In the genomic region with DNA sequence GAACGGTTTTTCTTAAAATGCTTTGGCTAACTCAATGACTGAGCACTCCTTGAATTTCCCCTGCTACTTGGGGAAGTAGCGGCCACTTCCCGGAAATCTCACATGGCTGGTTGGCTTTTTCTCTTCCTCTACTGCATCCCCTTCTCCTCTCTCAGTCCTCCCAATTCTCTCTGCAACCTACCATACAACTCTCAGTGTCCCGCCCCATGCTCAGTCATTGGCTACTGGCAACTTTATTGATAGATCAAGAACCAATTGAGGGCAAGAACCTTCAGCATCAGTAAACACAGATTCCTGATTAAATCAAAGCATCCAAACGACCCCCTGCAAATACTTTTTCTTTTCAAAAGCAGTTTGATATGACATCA, we compare ENCODE assay signal across 8 mouse cellular contexts. TPM values are rescaled to one million over a fixed set of nuclear protein-coding genes. Genes with fewer than 3 reads are reported as not detected.
DNase-seq lines count a peak whose midpoint lies in the region; ATAC-seq and TF ChIP-seq lines count a peak whose summit lies in the region.

No protein-coding gene starts in this region.

- no peaks in the 10 kb centered on the region for H3K27me3 ChIP-seq in embryonic facial prominence, embryonic 14.5 days (replicated peaks; ENCODE audit: control insufficient read depth, insufficient read depth, low read length)
- no peaks in the 10 kb centered on the region for H3K27me3 ChIP-seq in intestine, embryonic 15.5 days (replicated peaks)
- no peaks in the 10 kb centered on the region for H3K27me3 ChIP-seq in liver, embryonic 14.5 days (ENCODE audit: control insufficient read depth, insufficient read depth, low read length)
- no peaks in the 10 kb centered on the region for H3K27me3 ChIP-seq in stomach, embryonic 16.5 days (ENCODE audit: control insufficient read depth, insufficient read depth, low read length)

- DNase-seq in gastrocnemius, adult 2 months: no peak
- DNase-seq in gastrocnemius, postnatal 14 days: no peak
- DNase-seq in ES-E14 (ENCODE audit: low read depth, low spot score): no peak
- DNase-seq in embryonic facial prominence, embryonic 14.5 days (ENCODE audit: low spot score): peak; percentile 89
- no peak for DNase-seq in liver, embryonic 14.5 days (ENCODE audit: low read depth in 3 of 3, low spot score in 3 of 3)

- H3K27ac ChIP-seq in gastrocnemius, adult 2 months: no peak overlapping the region
- H3K27ac ChIP-seq in ES-E14 (ENCODE audit: insufficient read depth, low read depth, low read length, poor library complexity, severe bottlenecking): no peak overlapping the region; the same call in 1 of the 2 replicates
- H3K27ac ChIP-seq in embryonic facial prominence, embryonic 14.5 days (replicated peaks; ENCODE audit: low read depth, low read length): no peak overlapping the region
- H3K27ac ChIP-seq in intestine, embryonic 15.5 days: no peak overlapping the region
- H3K27ac ChIP-seq in liver, embryonic 14.5 days: no peak overlapping the region
- H3K27ac ChIP-seq in stomach, embryonic 16.5 days (ENCODE audit: low read length): no peak overlapping the region

- WGBS in embryonic facial prominence, embryonic 14.5 days: 3% methylated on average over 5 of the region's 5 CpGs
- 18% methylated on average over 5 of the region's 5 CpGs for WGBS in intestine, embryonic 15.5 days
- 5% methylated on average over 5 of the region's 5 CpGs for WGBS in liver, embryonic 14.5 days (ENCODE audit: insufficient replicate concordance)
- 14% methylated on average over 5 of the region's 5 CpGs for WGBS in stomach, embryonic 16.5 days

- H3K4me2 ChIP-seq in embryonic facial prominence, embryonic 14.5 days (ENCODE audit: low read depth, low read length): peak overlapping the region; percentile 53
- peak overlapping the region; percentile 54 for H3K4me2 ChIP-seq in intestine, embryonic 15.5 days (replicated peaks)
- peak overlapping the region; percentile 53 for H3K4me2 ChIP-seq in liver, embryonic 14.5 days (ENCODE audit: low read depth)
- H3K4me2 ChIP-seq in stomach, embryonic 16.5 days (ENCODE audit: low read depth, low read length): peak overlapping the region; percentile 43

- H3K4me1 ChIP-seq in ES-E14 (ENCODE audit: control insufficient read depth in 2 of 2, insufficient read depth in 2 of 2, low read length in 2 of 2, poor library complexity in 1 of 2): peaks cover 7 to 10% of the 10 kb centered on the region in 2 experiments; a peak in 3 of 4 replicates
- H3K4me1 ChIP-seq in embryonic facial prominence, embryonic 14.5 days (ENCODE audit: control insufficient read depth, insufficient read depth, low read length): peaks cover 13% of the 10 kb centered on the region
- H3K4me1 ChIP-seq in intestine, embryonic 15.5 days (replicated peaks): peaks cover 10% of the 10 kb centered on the region
- H3K4me1 ChIP-seq in liver, embryonic 14.5 days (replicated peaks; ENCODE audit: control insufficient read depth in 2 of 2, insufficient read depth in 2 of 2, low read length in 1 of 2): peaks cover 8 to 21% of the 10 kb centered on the region in 2 experiments; a peak in 3 of 4 replicates
- H3K4me1 ChIP-seq in stomach, embryonic 16.5 days (ENCODE audit: control insufficient read depth, insufficient read depth, low read length): peaks cover 18% of the 10 kb centered on the region

- no peak for TF ChIP-seq EP300 in liver, embryonic 14.5 days (IDR thresholded peaks at IDR 0.05; ENCODE audit: low read depth)

- no peak for TF ChIP-seq CTCF in gastrocnemius, adult 2 months (IDR thresholded peaks at IDR 0.05)
- no peak for TF ChIP-seq CTCF in liver, embryonic 14.5 days (IDR thresholded peaks at IDR 0.05; ENCODE audit: low read depth)

- H3K4me3 ChIP-seq in gastrocnemius, adult 2 months: peak overlapping the region; percentile 49
- peak overlapping the region; percentile 49 to 62 for H3K4me3 ChIP-seq in ES-E14 (ENCODE audit: insufficient read depth in 1 of 2, low read depth in 1 of 2, low read length in 2 of 2, poor library complexity in 1 of 2, severe bottlenecking in 1 of 2)
- peak overlapping the region; percentile 39 for H3K4me3 ChIP-seq in embryonic facial prominence, embryonic 14.5 days (ENCODE audit: low read depth, low read length)
- peak overlapping the region; percentile 22; the same call in 1 of the 2 replicates for H3K4me3 ChIP-seq in intestine, embryonic 15.5 days (replicated peaks)
- H3K4me3 ChIP-seq in liver, embryonic 14.5 days (ENCODE audit: insufficient read depth in 1 of 2, low read depth in 2 of 2, low read length in 2 of 2): peak overlapping the region; percentile 18 to 43; a peak in 2 of 4 replicates
- peak overlapping the region; percentile 34 for H3K4me3 ChIP-seq in stomach, embryonic 16.5 days (replicated peaks; ENCODE audit: low read length)

- intact Hi-C loops in gastrocnemius, adult 2 months (cut with DNase I): loop anchor here (5.0 kb wide), 1 partner anchor 41 kb away; no protein-coding TSS in a partner anchor
- intact Hi-C loops in gastrocnemius, postnatal 14 days (cut with DNase I; ENCODE audit: low total_unique reads): no loop called here

- H3K9me3 ChIP-seq in ES-E14 (ENCODE audit: control insufficient read depth, insufficient read depth, low read depth, low read length): no peaks in the 10 kb centered on the region
- no peaks in the 10 kb centered on the region for H3K9me3 ChIP-seq in embryonic facial prominence, embryonic 14.5 days (ENCODE audit: control insufficient read depth, low read length)
- no peaks in the 10 kb centered on the region for H3K9me3 ChIP-seq in intestine, embryonic 15.5 days
- H3K9me3 ChIP-seq in liver, embryonic 14.5 days (ENCODE audit: control insufficient read depth, low read length): no peaks in the 10 kb centered on the region
- no peaks in the 10 kb centered on the region for H3K9me3 ChIP-seq in stomach, embryonic 16.5 days (replicated peaks; ENCODE audit: control insufficient read depth, low read length)

- H3K36me3 ChIP-seq in ES-E14 (ENCODE audit: control insufficient read depth, insufficient read depth, low read length, poor library complexity, severe bottlenecking): no peaks in the 10 kb centered on the region
- H3K36me3 ChIP-seq in embryonic facial prominence, embryonic 14.5 days (ENCODE audit: control insufficient read depth, insufficient read depth, low read length): no peaks in the 10 kb centered on the region
- H3K36me3 ChIP-seq in intestine, embryonic 15.5 days: no peaks in the 10 kb centered on the region
- no peaks in the 10 kb centered on the region for H3K36me3 ChIP-seq in liver, embryonic 14.5 days (replicated peaks; ENCODE audit: control insufficient read depth, insufficient read depth, low read depth)
- H3K36me3 ChIP-seq in stomach, embryonic 16.5 days (ENCODE audit: control insufficient read depth, insufficient read depth, low read length): no peaks in the 10 kb centered on the region

- in situ Hi-C loops in ES-E14 (cut with MboI; ENCODE audit: low sequenced_read_pairs in 2 of 2, unreplicated experiment in 2 of 2): no loop called here

- no peak overlapping the region; the same call in 1 of the 2 replicates for H3K9ac ChIP-seq in ES-E14 (ENCODE audit: insufficient read depth, low read depth, low read length, poor library complexity, severe bottlenecking)
- peak overlapping the region; percentile 48 for H3K9ac ChIP-seq in embryonic facial prominence, embryonic 14.5 days (ENCODE audit: low read depth, low read length)
- no peak overlapping the region for H3K9ac ChIP-seq in intestine, embryonic 15.5 days
- no peak overlapping the region for H3K9ac ChIP-seq in liver, embryonic 14.5 days (replicated peaks)
- 0 out of 2 replicates have a peak overlapping the region, but pooled peaks have one; percentile 24 for H3K9ac ChIP-seq in stomach, embryonic 16.5 days (ENCODE audit: low read length)

- no peak for ATAC-seq in embryonic facial prominence, embryonic 14.5 days (ENCODE audit: low read depth)
- ATAC-seq in intestine, embryonic 15.5 days: no peak
- ATAC-seq in liver, embryonic 14.5 days (ENCODE audit: insufficient read depth): no peak
- no peak for ATAC-seq in stomach, embryonic 16.5 days (ENCODE audit: insufficient read depth, low FRiP score)
- no peak for ATAC-seq in activated CD4-positive, CD25-positive, alpha-beta regulatory T cell, adult 4 months

TF ChIP-seq in ES-E14, 5 proteins besides CTCF, POLR2A, EP300 and RAD21:
- TF ChIP-seq CHD2 (IDR thresholded peaks at IDR 0.05; ENCODE audit: low read depth, low read length) (peak; percentile 91), ZNF384 (IDR thresholded peaks at IDR 0.05; ENCODE audit: low read depth, low read length) (no peak), ZC3H11A (IDR thresholded peaks at IDR 0.05; ENCODE audit: borderline replicate concordance, low read depth, low read length) (0 out of 2 replicates have a peak, but pooled peaks have one; percentile 4), HCFC1 (IDR thresholded peaks at IDR 0.05; ENCODE audit: borderline replicate concordance, insufficient read depth, low read length) (no peak)

RNA-seq across cellular contexts. Expression of a gene that starts 3.2 kb away (rescaled TPM):
- total RNA-seq in gastrocnemius, adult 2 months (2021): 10 to 100 TPM; 55.7 to 66.0 TPM
- total RNA-seq in gastrocnemius, postnatal 14 days (2021): 10 to 100 TPM; 48.5 to 59.9 TPM
- total RNA-seq in ES-E14 (2012; rRNA removed): 8.0 and 8.2 TPM in 2 replicates
- polyA plus RNA-seq in embryonic facial prominence, embryonic 14.5 days (2014; fragmentation: Nextera tagmentation; extraction: Ambion mirVana): 17.7 and 18.8 TPM in 2 replicates
- 19.2 and 22.4 TPM in 2 replicates for polyA plus RNA-seq in intestine, embryonic 15.5 days (2015; fragmentation: Nextera tagmentation; extraction: Ambion mirVana)
- polyA plus RNA-seq in liver, embryonic 14.5 days (2012; rRNA removed): 3.0 and 3.7 TPM in 2 replicates
- polyA plus RNA-seq in liver, embryonic 14.5 days (2014; fragmentation: Nextera tagmentation; extraction: Ambion mirVana): 2.5 and 3.5 TPM in 2 replicates
- 17.3 and 17.4 TPM in 2 replicates for polyA plus RNA-seq in stomach, embryonic 16.5 days (2015; fragmentation: Nextera tagmentation; extraction: Ambion mirVana)
- polyA plus RNA-seq in activated CD4-positive, CD25-positive, alpha-beta regulatory T cell, adult 4 months (2017; shearing (Covaris generic)): 10 to 100 TPM; 14.7 to 17.5 TPM

RNA-seq across cellular contexts. Expression of a gene that starts 47.8 kb away (rescaled TPM):
- total RNA-seq in gastrocnemius, adult 2 months (2021): 10 to 100 TPM in 1 of 2 experiments, 1 to 10 TPM in 1; 4.9 to 10.7 TPM
- 10 to 100 TPM; 12.7 to 14.6 TPM for total RNA-seq in gastrocnemius, postnatal 14 days (2021)
- total RNA-seq in ES-E14 (2012; rRNA removed): 8.0 and 13.7 TPM in 2 replicates
- 19.1 and 19.7 TPM in 2 replicates for polyA plus RNA-seq in embryonic facial prominence, embryonic 14.5 days (2014; fragmentation: Nextera tagmentation; extraction: Ambion mirVana)
- polyA plus RNA-seq in intestine, embryonic 15.5 days (2015; fragmentation: Nextera tagmentation; extraction: Ambion mirVana): 15.9 and 16.4 TPM in 2 replicates
- polyA plus RNA-seq in liver, embryonic 14.5 days (2012; rRNA removed): 5.0 and 5.6 TPM in 2 replicates
- 4.6 and 4.9 TPM in 2 replicates for polyA plus RNA-seq in liver, embryonic 14.5 days (2014; fragmentation: Nextera tagmentation; extraction: Ambion mirVana)
- polyA plus RNA-seq in stomach, embryonic 16.5 days (2015; fragmentation: Nextera tagmentation; extraction: Ambion mirVana): 18.7 and 20.4 TPM in 2 replicates
- 1 to 10 TPM; 5.3 to 6.0 TPM for polyA plus RNA-seq in activated CD4-positive, CD25-positive, alpha-beta regulatory T cell, adult 4 months (2017; shearing (Covaris generic))

Comparison
In these comparisons a context has a peak if more than half of its experiments do, and no peak if none do; other contexts are left out.
1. H3K9ac ChIP-seq: peak in embryonic facial prominence, embryonic 14.5 days (single experiment) and stomach, embryonic 16.5 days (single experiment); none in ES-E14 (single experiment), intestine, embryonic 15.5 days (single experiment) and liver, embryonic 14.5 days (single experiment).
2. Peak in every context shown above with its lines, with median percentiles within 50 percentile points of each other: H3K4me3 ChIP-seq and H3K4me2 ChIP-seq.